Mouse (Mus musculus) large intestine, adult 2 months (tissue): ENCODE results near the gene Tmem245. TPM values are rescaled to one million over a fixed set of nuclear protein-coding genes. Genes with fewer than 3 reads are reported as not detected.

ENCODE experiments used
- DNase-seq: peaks from one replicate; pipeline ENCODE4 v3.0.0-alpha.2; 2012; ENCODE audit warnings: low read depth, low spot score
- WGBS: fragments of 180-500 bp; shearing (Covaris S2); methylation state at CpG from one replicate; pipeline ENCODE4 v1.1.7; 2018; 5-methylcytosine and 5-hydroxymethylcytosine counted together
- polyA plus RNA-seq: library from polyadenylated mRNA; depleted of rRNA; stranded (reverse); fragments of >200 nt; gene quantifications from 2 replicates; pipeline ENCODE4 v1.2.3, GENCODE M21; 2012

The Tmem245 gene
- polyA plus RNA-seq, 1 experiment: 4.2 TPM

- WGBS: 87% methylated on average over 7 of the region's 7 CpGs
- DNase-seq: no peak
These were observed 15.1 kb downstream of the Tmem245 start for GRCm38 (mm10) chr4:56932096-56932495.

- DNase-seq: no peak
- WGBS: 56% methylated on average over 4 of the region's 4 CpGs
These were observed 16.9 kb downstream of the Tmem245 start for GRCm38 (mm10) chr4:56930312-56930711.

- WGBS: 82% methylated on average over 4 of the region's 4 CpGs
- no peak for DNase-seq
These were observed 20.3 kb downstream of the Tmem245 start for GRCm38 (mm10) chr4:56926971-56927370.

GRCm38 (mm10) chr4:56922229-56922628 is 25.0 kb downstream of the Tmem245 start:
- WGBS: 94% methylated on average over 11 of the region's 11 CpGs
- DNase-seq: no peak

- 81% methylated on average over 15 of the region's 15 CpGs for WGBS
These were observed 31.4 kb downstream of the Tmem245 start for GRCm38 (mm10) chr4:56915732-56916325.

GRCm38 (mm10) chr4:56914761-56915160 is 32.5 kb downstream of the Tmem245 start:
- WGBS: 100% methylated on average over 1 of the region's 1 CpGs
- DNase-seq: no peak

More at GRCm38 (mm10) chr4:56915732-56916325, 31.4 kb downstream of the Tmem245 start:
- no peak for DNase-seq

GRCm38 (mm10) chr4:56914338-56914737 is 32.9 kb downstream of the Tmem245 start:
- WGBS: 73% methylated on average over 6 of the region's 6 CpGs
- no peak for DNase-seq

- WGBS: 95% methylated on average over 7 of the region's 7 CpGs
- no peak for DNase-seq
These were observed 34.7 kb downstream of the Tmem245 start for GRCm38 (mm10) chr4:56912382-56913001.

GRCm38 (mm10) chr4:56909568-56909967 is 37.7 kb downstream of the Tmem245 start:
- WGBS: 53% methylated on average over 3 of the region's 3 CpGs
- no peak for DNase-seq

GRCm38 (mm10) chr4:56907671-56908070 is 39.6 kb downstream of the Tmem245 start:
- 92% methylated on average over 5 of the region's 5 CpGs for WGBS

GRCm38 (mm10) chr4:56906926-56907325 is 40.3 kb downstream of the Tmem245 start:
- WGBS: 90% methylated on average over 3 of the region's 3 CpGs
- no peak for DNase-seq

More at GRCm38 (mm10) chr4:56907671-56908070, 39.6 kb downstream of the Tmem245 start:
- DNase-seq: no peak

GRCm38 (mm10) chr4:56905507-56905906 is 41.7 kb downstream of the Tmem245 start:
- 71% methylated on average over 5 of the region's 5 CpGs for WGBS
- no peak for DNase-seq

GRCm38 (mm10) chr4:56901671-56902070 is 45.6 kb downstream of the Tmem245 start:
- WGBS: 97% methylated on average over 2 of the region's 2 CpGs
- DNase-seq: no peak

- DNase-seq: no peak
- 91% methylated on average over 8 of the region's 8 CpGs for WGBS
These were observed 48.0 kb downstream of the Tmem245 start for GRCm38 (mm10) chr4:56899216-56899615.

- 73% methylated on average over 3 of the region's 3 CpGs for WGBS
- no peak for DNase-seq
These were observed 49.7 kb downstream of the Tmem245 start for GRCm38 (mm10) chr4:56897511-56897910.

- 90% methylated on average over 3 of the region's 3 CpGs for WGBS
These were observed 53.0 kb downstream of the Tmem245 start for GRCm38 (mm10) chr4:56894196-56894595.

GRCm38 (mm10) chr4:56892501-56893115 is 54.6 kb downstream of the Tmem245 start:
- no peak for DNase-seq
- 29% methylated on average over 6 of the region's 6 CpGs for WGBS

More at GRCm38 (mm10) chr4:56894196-56894595, 53.0 kb downstream of the Tmem245 start:
- no peak for DNase-seq

GRCm38 (mm10) chr4:56888483-56888882 is 58.8 kb downstream of the Tmem245 start:
- no peak for DNase-seq
- WGBS: 32% methylated on average over 5 of the region's 5 CpGs

- peak; percentile 64 for DNase-seq
- WGBS: 44% methylated on average over 6 of the region's 6 CpGs
These were observed 60.8 kb downstream of the Tmem245 start for GRCm38 (mm10) chr4:56886286-56886979.

- WGBS: 80% methylated on average over 11 of the region's 11 CpGs
- DNase-seq: no peak
These were observed 67.1 kb downstream of the Tmem245 start for GRCm38 (mm10) chr4:56880036-56880703.
